Mouse (Mus musculus): ENCODE results near the gene Gm14322. TPM values are rescaled to one million over a fixed set of nuclear protein-coding genes. Genes with fewer than 3 reads are reported as not detected.
"Not testable (repeated sequence)": the region's sequence is repeated elsewhere in the genome, so short reads cannot be mapped to it uniquely, and the experiment has no call there.

Gene Gm14322
- 5.2 and 6.5 TPM in 2 replicates for polyA plus RNA-seq (2012; rRNA removed)

DNA sequence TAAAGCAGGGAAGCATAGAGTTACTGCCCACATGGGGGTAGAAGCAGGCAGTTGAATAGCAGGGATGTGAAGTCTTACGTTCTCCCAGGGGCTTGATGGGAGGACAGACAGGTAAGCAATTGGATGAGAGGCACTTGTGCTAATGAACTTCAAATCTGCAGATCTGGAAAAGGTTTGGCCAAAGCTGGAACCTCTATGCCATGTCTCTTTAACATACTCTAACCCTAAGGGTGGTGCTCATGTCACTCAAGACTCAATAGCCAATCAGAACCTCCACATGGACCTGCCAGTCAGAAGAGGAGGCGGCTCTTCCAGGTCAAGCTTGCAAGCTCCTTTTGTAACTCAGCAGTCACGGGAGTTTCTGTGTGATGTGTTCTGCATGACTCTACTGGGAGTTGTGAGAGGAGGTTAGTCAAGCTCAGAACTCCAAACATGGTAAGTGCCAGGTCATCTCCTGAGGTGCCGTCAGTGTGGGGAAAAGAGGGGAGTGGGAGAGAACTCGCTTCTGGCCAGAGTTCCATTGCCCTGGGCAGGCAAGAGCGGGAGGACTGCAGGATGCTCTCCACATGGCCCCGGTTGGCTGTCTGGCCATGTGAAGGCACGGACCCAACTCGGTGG, at the start of gene Gm14322:
TSS of gene Gm14322 (plus strand) at position 348 of the 618 bp plus-strand sequence.
- DNase-seq (ENCODE audit: low read depth) = peak; percentile 49

DNA sequence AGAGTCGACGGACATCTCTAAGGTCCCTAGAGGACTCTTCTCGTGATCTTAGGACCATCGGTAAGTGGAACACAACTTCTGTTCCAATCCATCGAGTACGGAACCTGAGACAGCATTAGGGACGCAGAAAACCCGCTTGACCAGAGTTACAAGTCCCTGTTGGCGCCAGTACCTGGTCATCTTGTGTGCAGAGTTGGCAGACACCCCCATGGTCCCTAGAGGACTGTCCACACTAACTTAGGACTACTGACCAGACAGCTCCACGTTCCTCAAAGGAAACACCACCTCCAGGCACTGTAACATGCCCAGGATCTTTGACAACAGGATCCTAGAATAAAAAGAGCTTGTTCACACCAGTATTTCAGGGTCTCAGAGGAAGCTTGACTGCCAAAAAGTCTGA, 17.6 kb upstream of the Gm14322 start:
- DNase-seq (ENCODE audit: low read depth) = not testable (repeated sequence)

DNA sequence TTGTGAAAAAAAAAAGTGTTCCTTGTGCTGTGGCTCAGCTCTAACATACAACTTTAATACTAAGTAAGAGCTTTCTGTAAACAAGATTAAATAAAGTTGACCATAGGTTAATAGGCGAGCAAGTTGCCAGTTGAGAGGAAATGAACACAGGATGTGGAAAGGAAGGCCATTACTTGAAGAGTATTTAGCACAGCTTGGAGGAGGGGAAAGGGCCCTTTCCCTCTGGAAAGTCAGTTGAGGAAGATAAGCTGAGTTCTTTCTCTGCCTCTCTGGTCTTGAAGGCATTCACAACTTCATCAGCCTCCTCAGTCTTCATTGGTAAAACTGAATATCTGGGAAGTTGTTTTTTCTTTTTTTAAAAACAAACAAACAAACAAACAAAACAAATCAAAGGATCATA, 28.3 kb downstream of the Gm14322 start:
- not testable (repeated sequence) for DNase-seq (ENCODE audit: low read depth)

DNA sequence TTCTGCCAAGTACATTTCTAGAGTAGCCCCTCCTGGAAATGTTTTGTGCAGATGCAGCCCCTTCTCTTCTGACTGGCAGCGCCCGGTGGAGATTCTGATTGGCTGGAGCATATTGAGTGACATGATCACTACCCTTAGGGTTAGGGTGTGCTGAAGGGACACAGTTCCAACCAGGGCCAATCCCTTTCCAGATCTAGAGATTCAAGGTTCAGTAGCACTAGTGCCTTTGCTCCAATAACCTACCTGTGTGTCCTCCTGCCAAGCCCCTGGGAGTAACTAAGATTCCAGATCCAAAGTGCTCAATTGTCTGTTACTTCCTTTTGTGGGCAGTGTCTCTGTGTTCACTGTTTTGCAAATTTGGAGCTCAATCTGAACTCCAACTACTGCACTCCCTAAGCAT, 47.1 kb downstream of the Gm14322 start:
- not testable (repeated sequence) for DNase-seq (ENCODE audit: low read depth)

Other genes starting within 250 kb of the Gm14322 start
- not detected in 2 replicates for gene Gm14406, start 181.1 kb upstream of the Gm14322 start, polyA plus RNA-seq (2012; rRNA removed)
- 30.5 and 40.9 TPM in 2 replicates for gene Gm14325, start 81.0 kb downstream of the Gm14322 start, polyA plus RNA-seq (2012; rRNA removed)
- gene Gm14327, start 137.8 kb downstream of the Gm14322 start, polyA plus RNA-seq (2012; rRNA removed) = 1.4 and 2.6 TPM in 2 replicates
- gene Zfp972, start 166.3 kb downstream of the Gm14322 start, polyA plus RNA-seq (2012; rRNA removed) = 0.30 and 0.32 TPM in 2 replicates
- 6.5 and 7.2 TPM in 2 replicates for gene Gm14326, start 198.0 kb downstream of the Gm14322 start, polyA plus RNA-seq (2012; rRNA removed)

Measured in brain, embryonic 14.5 days (tissue).